Mouse (Mus musculus) stomach, embryonic 16.5 days (tissue): Measurements from ENCODE around the gene Chga. TPM values are rescaled to one million over a fixed set of nuclear protein-coding genes. Genes with fewer than 3 reads are reported as not detected.

Experiments used
- polyA plus RNA-seq: library from polyadenylated mRNA; unstranded; fragments of >200 nt; fragmentation: Nextera tagmentation; extraction: Ambion mirVana; gene quantifications from 2 replicates; pipeline ENCODE4 v1.2.1, GENCODE M21; 2015

The Chga gene
- polyA plus RNA-seq, 1 experiment from 2014 or later, result 17.5 TPM

Other genes starting within 250 kb of the Chga start
- gene Lgmn, start 115.2 kb upstream of the Chga start, polyA plus RNA-seq, result 86.5 and 90.3 TPM in 2 replicates
- gene Golga5, start 85.8 kb upstream of the Chga start, polyA plus RNA-seq, result 35.9 and 37.5 TPM in 2 replicates
- 21.9 and 22.6 TPM in 2 replicates for gene Itpk1, start 150.0 kb downstream of the Chga start, polyA plus RNA-seq
- gene Moap1, start 188.7 kb downstream of the Chga start, polyA plus RNA-seq, result 19.8 and 22.9 TPM in 2 replicates
- gene Tmem251, start 188.8 kb downstream of the Chga start, polyA plus RNA-seq, result 8.4 and 9.6 TPM in 2 replicates
- gene Gm28051, start 202.8 kb downstream of the Chga start, polyA plus RNA-seq, result not detected in 2 replicates
- 22.3 and 25.1 TPM in 2 replicates for gene Gon7, start 202.8 kb downstream of the Chga start, polyA plus RNA-seq
- 34.7 and 36.3 TPM in 2 replicates for gene Ubr7, start 203.0 kb downstream of the Chga start, polyA plus RNA-seq
- 19.6 and 20.6 TPM in 2 replicates for gene Gm20604, start 203.7 kb downstream of the Chga start, polyA plus RNA-seq